Mouse (Mus musculus): ENCODE data around the gene Prrx2. TPM values are rescaled to one million over a fixed set of nuclear protein-coding genes. Genes with fewer than 3 reads are reported as not detected.
A peak's percentile ranks its signal among the peaks of the same experiment; 100 is the strongest.

The Prrx2 gene
- polyA plus RNA-seq, 1 experiment from 2014 or later, result 2.7 TPM

DNA sequence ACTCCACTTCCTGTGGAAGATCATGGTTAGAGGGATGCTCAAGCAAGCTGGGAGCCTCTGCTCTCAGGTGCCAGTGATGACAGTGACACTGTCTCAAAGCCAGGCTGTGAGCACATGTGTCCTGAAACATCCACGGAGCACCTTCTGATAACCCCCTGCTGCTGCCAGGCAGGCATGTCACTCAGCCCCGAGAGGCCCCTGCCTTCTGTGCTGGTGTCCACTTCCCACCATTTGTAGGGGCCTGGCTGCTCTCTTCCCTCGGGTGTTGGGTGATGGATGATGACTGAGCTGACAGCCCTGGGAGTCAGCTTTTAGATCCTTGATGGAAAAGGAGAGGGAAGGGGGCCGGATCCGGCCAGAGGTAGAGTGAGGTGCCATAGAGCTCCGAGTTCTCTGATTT is 12.0 kb downstream of the Prrx2 start:
- WGBS, result 39% methylated on average over 6 of the region's 6 CpGs
- no peak overlapping the region for H3K4me3 ChIP-seq (replicated peaks)
- H3K27me3 ChIP-seq (replicated peaks), result peaks cover 55% of the 10 kb centered on the region
- H3K9me3 ChIP-seq (replicated peaks), result no peaks in the 10 kb centered on the region
- H3K4me1 ChIP-seq, result peaks cover 8% of the 10 kb centered on the region
- no peaks in the 10 kb centered on the region for H3K36me3 ChIP-seq
- H3K4me2 ChIP-seq, result no peak overlapping the region
- H3K27ac ChIP-seq (replicated peaks), result no peak overlapping the region
- no peak for ATAC-seq (ENCODE audit: low FRiP score)
- no peak overlapping the region for H3K9ac ChIP-seq (replicated peaks)

GRCm38 (mm10) chr2:30848184-30848583 is 13.4 kb downstream of the Prrx2 start:
- H3K9me3 ChIP-seq (replicated peaks), result no peaks in the 10 kb centered on the region
- no peak for ATAC-seq (ENCODE audit: low FRiP score)
- H3K36me3 ChIP-seq, result no peaks in the 10 kb centered on the region
- peaks cover 42% of the 10 kb centered on the region for H3K27me3 ChIP-seq (replicated peaks)
- H3K4me2 ChIP-seq, result no peak overlapping the region
- 63% methylated on average over 8 of the region's 8 CpGs for WGBS
- H3K9ac ChIP-seq (replicated peaks), result no peak overlapping the region
- peaks cover 21% of the 10 kb centered on the region for H3K4me1 ChIP-seq
- H3K4me3 ChIP-seq (replicated peaks), result no peak overlapping the region
- no peak overlapping the region for H3K27ac ChIP-seq (replicated peaks)

DNA sequence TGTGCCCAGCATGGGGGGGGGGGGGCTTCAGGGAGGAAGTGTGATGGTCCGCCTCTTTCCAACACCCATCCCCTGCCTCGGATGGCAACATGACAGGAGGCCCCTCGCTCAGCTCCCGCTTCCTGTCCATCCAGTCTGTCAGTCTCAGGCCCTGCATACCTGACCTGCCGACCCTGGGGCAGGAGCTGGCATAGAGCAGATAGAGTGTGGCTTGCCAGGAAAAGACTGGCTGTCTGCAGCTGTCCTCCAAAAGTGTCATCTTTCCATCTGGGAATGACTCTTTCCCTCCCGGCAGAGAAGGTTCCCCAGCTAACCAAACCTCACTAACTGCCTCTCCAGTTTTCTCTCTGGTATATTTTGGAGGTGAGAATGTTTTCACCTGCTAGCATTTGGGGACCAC is 15.8 kb downstream of the Prrx2 start:
- Histone ChIP-seq H3K36me3 (no peaks in the 10 kb centered on the region), H3K4me2 (no peak overlapping the region), H3K27me3 (replicated peaks) (peaks cover 19% of the 10 kb centered on the region), H3K27ac (replicated peaks) (no peak overlapping the region), H3K4me1 (peaks cover 15% of the 10 kb centered on the region), H3K4me3 (replicated peaks) (no peak overlapping the region), H3K9ac (replicated peaks) (no peak overlapping the region), H3K9me3 (replicated peaks) (no peaks in the 10 kb centered on the region)
- WGBS, result 73% methylated on average over 6 of the region's 6 CpGs
- no peak for ATAC-seq (ENCODE audit: low FRiP score)

GRCm38 (mm10) chr2:30852771-30853313 is 18.1 kb downstream of the Prrx2 start:
- Histone ChIP-seq H3K9ac (replicated peaks) (no peak overlapping the region), H3K36me3 (no peaks in the 10 kb centered on the region), H3K27ac (replicated peaks) (no peak overlapping the region), H3K27me3 (replicated peaks) (peaks cover 2% of the 10 kb centered on the region; the same call in 1 of the 2 replicates), H3K9me3 (replicated peaks) (no peaks in the 10 kb centered on the region), H3K4me1 (peaks cover 15% of the 10 kb centered on the region), H3K4me3 (replicated peaks) (no peak overlapping the region), H3K4me2 (no peak overlapping the region)
- WGBS, result 28% methylated on average over 20 of the region's 20 CpGs
- no peak for ATAC-seq (ENCODE audit: low FRiP score)

DNA sequence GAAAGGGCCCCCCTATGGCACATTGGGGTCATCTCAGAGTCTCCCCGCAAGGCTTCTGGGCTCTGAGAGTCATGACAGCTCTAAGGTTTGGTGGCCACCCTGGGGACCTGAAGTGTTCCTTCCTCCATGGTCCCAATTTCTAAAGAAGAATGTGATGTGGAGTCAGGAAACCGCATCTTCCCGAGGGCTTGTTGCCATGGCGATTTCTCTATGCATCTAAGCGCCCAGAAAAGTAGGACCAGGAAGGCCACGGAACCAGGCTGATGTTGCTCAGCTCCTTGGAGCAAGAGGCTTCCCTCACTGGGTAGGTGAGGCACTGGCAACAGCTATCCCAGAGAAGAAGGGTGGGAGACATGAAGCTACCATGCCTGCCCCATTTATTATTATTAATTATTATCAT is 22.3 kb downstream of the Prrx2 start:
- 56% methylated on average over 6 of the region's 6 CpGs for WGBS
- Histone ChIP-seq H3K27me3 (replicated peaks) (no peaks in the 10 kb centered on the region; the same call in 1 of the 2 replicates), H3K4me1 (peaks cover 12% of the 10 kb centered on the region), H3K27ac (replicated peaks) (no peak overlapping the region), H3K9me3 (replicated peaks) (no peaks in the 10 kb centered on the region), H3K4me3 (replicated peaks) (no peak overlapping the region), H3K4me2 (no peak overlapping the region), H3K36me3 (no peaks in the 10 kb centered on the region), H3K9ac (replicated peaks) (no peak overlapping the region)
- ATAC-seq (ENCODE audit: low FRiP score), result no peak

- no peak overlapping the region for H3K4me2 ChIP-seq
- H3K27me3 ChIP-seq (replicated peaks), result peaks cover 13% of the 10 kb centered on the region
- H3K36me3 ChIP-seq, result no peaks in the 10 kb centered on the region
- WGBS, result 82% methylated on average over 5 of the region's 5 CpGs
- H3K4me3 ChIP-seq (replicated peaks), result no peak overlapping the region
- H3K9me3 ChIP-seq (replicated peaks), result no peaks in the 10 kb centered on the region
- H3K27ac ChIP-seq (replicated peaks), result no peak overlapping the region
- no peak for ATAC-seq (ENCODE audit: low FRiP score)
- peaks cover 6% of the 10 kb centered on the region; the same call in 1 of the 2 replicates for H3K4me1 ChIP-seq
- no peak overlapping the region for H3K9ac ChIP-seq (replicated peaks)
Measured at GRCm38 (mm10) chr2:30859782-30860181, 25.0 kb downstream of the Prrx2 start.

DNA sequence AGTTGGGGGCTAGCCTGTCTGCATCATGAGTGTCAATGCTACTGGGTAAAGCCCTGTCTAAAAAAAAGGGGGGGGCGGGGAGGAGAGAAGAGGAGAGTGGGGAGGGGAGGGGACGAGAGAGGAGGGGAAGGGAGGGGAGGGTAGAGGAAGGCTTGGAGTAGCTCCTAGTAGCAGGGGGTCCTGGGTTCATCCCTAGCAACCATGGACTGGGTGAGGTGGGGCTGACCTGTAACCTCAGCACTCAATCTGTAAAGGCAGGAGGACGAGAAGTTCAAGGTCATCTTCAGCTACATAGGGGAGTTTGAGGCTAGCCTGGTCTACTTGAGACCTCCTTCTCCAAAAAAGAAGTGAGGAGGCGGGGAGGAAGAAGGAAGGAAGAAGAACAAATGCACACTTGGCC is 27.3 kb downstream of the Prrx2 start:
- no peak overlapping the region for H3K4me3 ChIP-seq (replicated peaks)
- no peak for ATAC-seq (ENCODE audit: low FRiP score)
- H3K4me2 ChIP-seq, result no peak overlapping the region
- no peaks in the 10 kb centered on the region for H3K36me3 ChIP-seq
- peaks cover 33% of the 10 kb centered on the region for H3K27me3 ChIP-seq (replicated peaks)
- no peak overlapping the region for H3K9ac ChIP-seq (replicated peaks)
- peaks cover 11% of the 10 kb centered on the region; the same call in 1 of the 2 replicates for H3K4me1 ChIP-seq
- no peak overlapping the region for H3K27ac ChIP-seq (replicated peaks)
- WGBS, result 80% methylated on average over 4 of the region's 4 CpGs
- no peaks in the 10 kb centered on the region for H3K9me3 ChIP-seq (replicated peaks)

DNA sequence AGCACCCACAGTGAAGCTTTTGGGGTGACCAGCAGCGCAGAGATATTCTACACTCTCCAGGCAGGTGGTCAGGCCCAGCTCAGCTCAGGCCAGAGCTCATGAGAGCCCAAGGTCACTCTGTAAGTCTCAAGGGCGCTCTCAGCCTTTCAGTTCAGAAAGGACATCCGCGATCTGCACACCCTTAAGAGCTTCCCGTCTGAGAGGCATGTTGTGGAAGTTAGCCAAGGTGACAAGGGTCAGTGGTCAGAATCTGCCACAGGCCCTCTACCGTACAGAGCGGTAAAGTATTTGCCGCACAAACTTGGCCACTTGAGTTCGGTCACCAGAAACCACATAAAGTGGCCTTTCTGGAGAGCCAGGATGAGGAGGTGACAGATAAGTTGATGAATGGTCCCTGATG is 28.8 kb downstream of the Prrx2 start:
- Histone ChIP-seq H3K4me3 (replicated peaks) (no peak overlapping the region), H3K27me3 (replicated peaks) (peaks cover 33% of the 10 kb centered on the region), H3K4me1 (peaks cover 11% of the 10 kb centered on the region; the same call in 1 of the 2 replicates), H3K9ac (replicated peaks) (no peak overlapping the region), H3K4me2 (no peak overlapping the region), H3K27ac (replicated peaks) (no peak overlapping the region), H3K9me3 (replicated peaks) (no peaks in the 10 kb centered on the region), H3K36me3 (no peaks in the 10 kb centered on the region)
- ATAC-seq (ENCODE audit: low FRiP score), result no peak
- WGBS, result 89% methylated on average over 9 of the region's 9 CpGs

GRCm38 (mm10) chr2:30864968-30865381 is 30.2 kb downstream of the Prrx2 start:
- WGBS, result 2% methylated on average over 35 of the region's 35 CpGs
- Histone ChIP-seq H3K27ac (replicated peaks) (no peak overlapping the region), H3K4me1 (peaks cover 11% of the 10 kb centered on the region; the same call in 1 of the 2 replicates), H3K9ac (replicated peaks) (0 out of 2 replicates have a peak overlapping the region, but pooled peaks have one; percentile 11), H3K36me3 (no peaks in the 10 kb centered on the region), H3K4me3 (replicated peaks) (peak overlapping the region; percentile 31), H3K27me3 (replicated peaks) (peaks cover 33% of the 10 kb centered on the region), H3K4me2 (peak overlapping the region; percentile 58), H3K9me3 (replicated peaks) (no peaks in the 10 kb centered on the region)
- ATAC-seq (ENCODE audit: low FRiP score), result no peak

GRCm38 (mm10) chr2:30865426-30865825 is 30.7 kb downstream of the Prrx2 start:
- no peak for ATAC-seq (ENCODE audit: low FRiP score)
- Histone ChIP-seq H3K9ac (replicated peaks) (no peak overlapping the region), H3K4me2 (peak overlapping the region; percentile 58; the same call in 1 of the 2 replicates)

DNA sequence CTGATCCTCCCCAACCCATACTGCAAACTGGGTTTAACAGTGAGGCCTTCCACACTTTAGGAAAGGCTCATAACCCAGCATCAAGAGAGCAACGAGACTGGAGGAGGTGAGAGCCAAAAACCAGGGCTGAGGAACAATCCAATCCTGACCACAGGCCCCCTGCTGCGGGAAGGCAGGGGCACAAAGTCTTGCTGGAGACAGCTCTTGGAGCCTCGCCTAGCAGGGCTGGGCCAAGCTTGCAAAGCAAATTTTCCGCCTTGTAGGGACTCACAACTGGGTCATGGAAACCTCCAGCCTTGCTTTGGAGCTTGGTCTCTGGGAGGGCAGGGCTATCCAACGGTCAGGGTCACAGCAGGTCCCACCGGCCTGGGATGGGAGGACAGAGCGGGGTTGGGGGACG is 36.1 kb downstream of the Prrx2 start:
- no peaks in the 10 kb centered on the region for H3K4me1 ChIP-seq
- WGBS, result 72% methylated on average over 8 of the region's 8 CpGs
- 0 out of 2 replicates have a peak, but pooled peaks cover 10% of the 10 kb centered on the region for H3K27me3 ChIP-seq (replicated peaks)
- H3K27ac ChIP-seq (replicated peaks), result no peak overlapping the region
- no peak overlapping the region for H3K4me2 ChIP-seq
- no peaks in the 10 kb centered on the region for H3K9me3 ChIP-seq (replicated peaks)
- no peak overlapping the region for H3K4me3 ChIP-seq (replicated peaks)
- no peaks in the 10 kb centered on the region for H3K36me3 ChIP-seq
- no peak overlapping the region for H3K9ac ChIP-seq (replicated peaks)
- ATAC-seq (ENCODE audit: low FRiP score), result no peak

More at GRCm38 (mm10) chr2:30865426-30865825, 30.7 kb downstream of the Prrx2 start:
- Histone ChIP-seq H3K4me3 (replicated peaks) (peak overlapping the region; percentile 31; the same call in 1 of the 2 replicates), H3K9me3 (replicated peaks) (no peaks in the 10 kb centered on the region), H3K36me3 (no peaks in the 10 kb centered on the region), H3K27me3 (replicated peaks) (peaks cover 33% of the 10 kb centered on the region), H3K4me1 (peaks cover 11% of the 10 kb centered on the region; the same call in 1 of the 2 replicates), H3K27ac (replicated peaks) (no peak overlapping the region)
- WGBS, result 50% methylated on average over 3 of the region's 3 CpGs

GRCm38 (mm10) chr2:30872669-30873068 is 37.9 kb downstream of the Prrx2 start:
- no peak overlapping the region for H3K4me3 ChIP-seq (replicated peaks)
- H3K36me3 ChIP-seq, result no peaks in the 10 kb centered on the region
- no peak overlapping the region for H3K27ac ChIP-seq (replicated peaks)
- no peak for ATAC-seq (ENCODE audit: low FRiP score)
- H3K9ac ChIP-seq (replicated peaks), result no peak overlapping the region
- no peaks in the 10 kb centered on the region for H3K4me1 ChIP-seq
- H3K4me2 ChIP-seq, result no peak overlapping the region
- WGBS, result 71% methylated on average over 6 of the region's 6 CpGs
- H3K9me3 ChIP-seq (replicated peaks), result no peaks in the 10 kb centered on the region
- no peaks in the 10 kb centered on the region for H3K27me3 ChIP-seq (replicated peaks)
